Comparison of ENCODE assay signal across 8 mouse cellular contexts in genomic region chr2:155826630-155827424, GRCm38 (mm10). TPM values are rescaled to one million over a fixed set of nuclear protein-coding genes. Genes with fewer than 3 reads are reported as not detected.
DNase-seq lines count a peak whose midpoint lies in the region.

TSS of gene Eif6 (minus strand) at chr2:155826925.

- no peaks in the 10 kb centered on the region for H3K9me3 ChIP-seq in megakaryocyte, embryonic 14.5 days

- H3K4me1 ChIP-seq in megakaryocyte, embryonic 14.5 days, result peaks cover 45% of the 10 kb centered on the region

- intact Hi-C loops in gastrocnemius, postnatal 14 days (cut with DNase I; ENCODE audit: low total_unique reads), result no loop called here

- H3K36me3 ChIP-seq in megakaryocyte, embryonic 14.5 days (replicated peaks; ENCODE audit: low read length), result peaks cover 25% of the 10 kb centered on the region

- DNase-seq in adrenal gland, adult 18-20 months (ENCODE audit: low spot score in 2 of 2), result peak; percentile 73 to 77
- DNase-seq in embryo, embryonic 10 days (ENCODE audit: low spot score), result peak; percentile 96
- peak; percentile 87 for DNase-seq in gastrocnemius, postnatal 14 days
- DNase-seq in induced T-regulatory cell, adult 2 months (ENCODE audit: low read depth), result peak; percentile 94
- peak; percentile 58 to 77 for DNase-seq in left cerebral cortex, adult 8-10 months (ENCODE audit: low spot score in 2 of 2)
- DNase-seq in right cerebral cortex, adult 2 months (ENCODE audit: low spot score in 2 of 2), result peak; percentile 82
- peak; percentile 77 to 89 for DNase-seq in urinary bladder, postnatal 36 days (ENCODE audit: low spot score in 2 of 2)

- H3K4me3 ChIP-seq in megakaryocyte, embryonic 14.5 days (replicated peaks), result peak within 1 kb of the TSS; percentile 99

- peaks cover 13% of the 10 kb centered on the region for H3K27me3 ChIP-seq in megakaryocyte, embryonic 14.5 days (replicated peaks)

RNA-seq across cellular contexts. Expression of gene Eif6, which starts in this region (rescaled TPM):
- 100 to 1,000 TPM; 131 to 138 TPM for total RNA-seq in adrenal gland, adult 18-20 months (2021)
- total RNA-seq in gastrocnemius, postnatal 14 days (2021), result 10 to 100 TPM; 48.0 to 48.3 TPM
- 10 to 100 TPM; 78.6 to 93.2 (median 86.3) TPM for total RNA-seq in left cerebral cortex, adult 8-10 months (2022)
- 266 and 882 TPM in 2 replicates for polyA plus RNA-seq in megakaryocyte, embryonic 14.5 days (2012; ENCODE audit: insufficient read depth, low replicate concordance)

Comparison
In these comparisons a context has a peak if more than half of its experiments do, and no peak if none do; other contexts are left out.
1. Peak in every context shown above with its lines: DNase-seq and H3K4me3 ChIP-seq.